In genomic region chr1:24372471-24373258, GRCm38 (mm10) we compare ENCODE assay signal across 22 mouse cellular contexts.
DNase-seq lines count a peak whose midpoint lies in the region; ATAC-seq lines count a peak whose summit lies in the region.
"Had no signal": no experiment of that assay in that cellular context is flagged by ENCODE, and none has a peak within 500 bp of the region (broad histone marks: within the 10 kb centered on the region; RNA-seq: fewer than 3 reads in every experiment).

No protein-coding gene starts in this region.

- peak; percentile 27; the same call in 1 of the 2 replicates for ATAC-seq in forebrain, embryonic 13.5 days
- ATAC-seq in forebrain, embryonic 12.5 days (ENCODE audit: low FRiP score), result no peak
- no peak for ATAC-seq in erythroid progenitor cell, adult 5-6 weeks (replicated peaks; ENCODE audit: low FRiP score, poor library complexity, severe bottlenecking)

- no peak overlapping the region for H3K4me2 ChIP-seq in forebrain, embryonic 13.5 days
- H3K4me2 ChIP-seq in forebrain, embryonic 12.5 days, result no peak overlapping the region
- H3K4me2 ChIP-seq: embryonic facial prominence, embryonic 12.5 days; heart, embryonic 15.5 days; neural tube, embryonic 13.5 days had no signal

- H3K9ac ChIP-seq in forebrain, embryonic 13.5 days, result no peak overlapping the region
- H3K9ac ChIP-seq in forebrain, embryonic 12.5 days, result no peak overlapping the region
- H3K9ac ChIP-seq: embryonic facial prominence, embryonic 12.5 days; heart, embryonic 15.5 days; neural tube, embryonic 13.5 days had no signal

- whole genome bisulfite sequencing in forebrain, embryonic 13.5 days, result 87% methylated on average over 4 of the region's 4 CpGs
- WGBS in forebrain, embryonic 12.5 days, result 91% methylated on average over 4 of the region's 4 CpGs

- H3K4me1 ChIP-seq in forebrain, embryonic 13.5 days, result no peaks in the 10 kb centered on the region
- H3K4me1 ChIP-seq in forebrain, embryonic 12.5 days, result no peaks in the 10 kb centered on the region
- H3K4me1 ChIP-seq: embryonic facial prominence, embryonic 12.5 days; heart, embryonic 15.5 days had no signal

- H3K27ac ChIP-seq in forebrain, embryonic 13.5 days, result no peak overlapping the region
- H3K27ac ChIP-seq in forebrain, embryonic 12.5 days, result no peak overlapping the region
- H3K27ac ChIP-seq: embryonic facial prominence, embryonic 12.5 days; heart, embryonic 15.5 days; kidney, postnatal 0 days; macrophage; neural tube, embryonic 13.5 days had no signal

- no peaks in the 10 kb centered on the region for H3K27me3 ChIP-seq in forebrain, embryonic 13.5 days
- no peaks in the 10 kb centered on the region for H3K27me3 ChIP-seq in forebrain, embryonic 12.5 days
- H3K27me3 ChIP-seq: embryonic facial prominence, embryonic 12.5 days; heart, embryonic 15.5 days; neural tube, embryonic 13.5 days had no signal

- H3K36me3 ChIP-seq in forebrain, embryonic 13.5 days (ENCODE audit: poor library complexity, severe bottlenecking), result no peaks in the 10 kb centered on the region
- no peaks in the 10 kb centered on the region for H3K36me3 ChIP-seq in forebrain, embryonic 12.5 days (replicated peaks)
- H3K36me3 ChIP-seq: embryonic facial prominence, embryonic 12.5 days; heart, embryonic 15.5 days; neural tube, embryonic 13.5 days had no signal

- H3K9me3 ChIP-seq in forebrain, embryonic 13.5 days (replicated peaks), result no peaks in the 10 kb centered on the region
- no peaks in the 10 kb centered on the region for H3K9me3 ChIP-seq in forebrain, embryonic 12.5 days
- H3K9me3 ChIP-seq: embryonic facial prominence, embryonic 12.5 days; heart, embryonic 15.5 days; neural tube, embryonic 13.5 days had no signal

- DNase-seq in cerebellum, adult 11-12 months, result peak; percentile 9
- DNase-seq in cerebellum, adult 11 months, result no peak
- DNase-seq in left cerebral cortex, postnatal 4 days, result peak; percentile 25
- DNase-seq in left cerebral cortex, adult 9 months (ENCODE audit: low spot score in 2 of 2), result no peak
- DNase-seq in cerebellum, postnatal 36 days, result peak; percentile 10 to 22
- DNase-seq: adrenal gland, postnatal 10 days; heart, postnatal 36 days; kidney, adult 2 months; layer of hippocampus, adult 9-11 months; retina, postnatal 1 day; right cerebral cortex, postnatal 25 days; spleen, adult 18-20 months had no signal

- intact Hi-C loops in left cerebral cortex, postnatal 4 days (cut with DNase I), result loop anchor here (10.0 kb wide), 1 partner anchor 342 kb away; no protein-coding TSS in a partner anchor

- H3K4me3 ChIP-seq in forebrain, embryonic 13.5 days, result no peak overlapping the region
- no peak overlapping the region for H3K4me3 ChIP-seq in forebrain, embryonic 12.5 days (replicated peaks)
- H3K4me3 ChIP-seq: embryonic facial prominence, embryonic 12.5 days; erythroblast, embryonic 14.5 days; heart, embryonic 15.5 days; myocyte; neural tube, embryonic 13.5 days had no signal

Comparison
In these comparisons a context has a peak if more than half of its experiments do, and no peak if none do; other contexts are left out.
1. DNase-seq: peak in cerebellum, adult 11-12 months (single experiment), left cerebral cortex, postnatal 4 days (single experiment) and cerebellum, postnatal 36 days (2 of 2); none in cerebellum, adult 11 months (single experiment) and left cerebral cortex, adult 9 months (0 of 2).